Comparison of ENCODE assay signal across 30 mouse cellular contexts in genomic region chr8:111587545-111588094, GRCm38 (mm10). TPM values are rescaled to one million over a fixed set of nuclear protein-coding genes. Genes with fewer than 3 reads are reported as not detected.
A peak's percentile ranks its signal among the peaks of the same experiment; 100 is the strongest.
DNase-seq lines count a peak whose midpoint lies in the region; ATAC-seq lines count a peak whose summit lies in the region.
"Had no signal": no experiment of that assay in that cellular context is flagged by ENCODE, and none has a peak within 500 bp of the region (broad histone marks: within the 10 kb centered on the region; RNA-seq: fewer than 3 reads in every experiment).

No protein-coding gene starts in this region.

- peak overlapping the region; percentile 25; the same call in 1 of the 2 replicates for H3K4me2 ChIP-seq in liver, embryonic 13.5 days
- H3K4me2 ChIP-seq: embryonic facial prominence, embryonic 12.5 days; heart, embryonic 12.5 days; hindbrain, embryonic 14.5 days; limb, embryonic 15.5 days; lung, embryonic 15.5 days; midbrain, embryonic 13.5 days; neural tube, embryonic 15.5 days had no signal

- ATAC-seq in common myeloid progenitor, adult 5-6 weeks (replicated peaks; ENCODE audit: low read depth, poor library complexity, severe bottlenecking): peak; percentile 41; the same call in 1 of the 2 replicates
- ATAC-seq in liver, embryonic 13.5 days (ENCODE audit: low read depth): peak; percentile 87
- ATAC-seq in megakaryocyte, adult 5-6 weeks (ENCODE audit: poor library complexity, severe bottlenecking): peak; percentile 30; the same call in 1 of the 2 replicates
- ATAC-seq: forebrain, embryonic 16.5 days; midbrain, embryonic 13.5 days; Patski had no signal

- H3K27me3 ChIP-seq in liver, embryonic 13.5 days: no peaks in the 10 kb centered on the region
- H3K27me3 ChIP-seq: embryonic facial prominence, embryonic 12.5 days; heart, embryonic 12.5 days; limb, embryonic 15.5 days; lung, embryonic 15.5 days; midbrain, embryonic 13.5 days; neural tube, embryonic 15.5 days; Patski had no signal

- H3K9me3 ChIP-seq in liver, embryonic 13.5 days (replicated peaks): no peaks in the 10 kb centered on the region
- H3K9me3 ChIP-seq: embryonic facial prominence, embryonic 12.5 days; limb, embryonic 10.5 days; limb, embryonic 15.5 days; lung, embryonic 15.5 days; midbrain, embryonic 13.5 days; neural tube, embryonic 15.5 days had no signal

- no peak overlapping the region for H3K4me3 ChIP-seq in liver, embryonic 13.5 days (replicated peaks)
- H3K4me3 ChIP-seq: embryonic facial prominence, embryonic 12.5 days; forebrain, embryonic 10.5 days; heart, adult 2 months; heart, embryonic 12.5 days; limb, embryonic 10.5 days; limb, embryonic 15.5 days; lung, embryonic 15.5 days; megakaryocyte, embryonic 14.5 days; midbrain, embryonic 13.5 days; neural tube, embryonic 15.5 days had no signal

- 25% methylated on average over 1 of the region's 1 CpGs for WGBS in liver, embryonic 13.5 days (ENCODE audit: insufficient replicate concordance)

- no peaks in the 10 kb centered on the region for H3K36me3 ChIP-seq in liver, embryonic 13.5 days
- H3K36me3 ChIP-seq: limb, embryonic 15.5 days; lung, embryonic 15.5 days; neural tube, embryonic 15.5 days had no signal

- DNase-seq in liver, embryonic 13.5 days: no peak
- no peak for DNase-seq in layer of hippocampus, adult 11-12 months (ENCODE audit: low spot score)
- DNase-seq in cerebellum, postnatal 36 days: no peak
- DNase-seq in heart, postnatal 14 days: no peak
- no peak for DNase-seq in kidney, adult 11 months
- DNase-seq: adrenal gland, postnatal 25 days; B cell, adult 2 months; cerebellum, adult 8-10 months; cerebellum, postnatal 25 days; embryo, embryonic 11 days; heart, adult 2 months; kidney, adult 18-20 months; layer of hippocampus, adult 9-11 months; retina, postnatal 1 day; right cerebral cortex, postnatal 14 days; thymus, postnatal 14 days had no signal

- peaks cover 49% of the 10 kb centered on the region for H3K4me1 ChIP-seq in liver, embryonic 13.5 days (replicated peaks)
- H3K4me1 ChIP-seq: limb, embryonic 10.5 days had no signal

- no peak overlapping the region for H3K9ac ChIP-seq in liver, embryonic 13.5 days
- H3K9ac ChIP-seq: embryonic facial prominence, embryonic 12.5 days; heart, embryonic 12.5 days; hindbrain, embryonic 14.5 days; limb, embryonic 15.5 days; lung, embryonic 15.5 days; midbrain, embryonic 13.5 days; neural tube, embryonic 15.5 days had no signal

- H3K27ac ChIP-seq in liver, embryonic 13.5 days: peak overlapping the region; percentile 75
- H3K27ac ChIP-seq: embryonic facial prominence, embryonic 12.5 days; forebrain, embryonic 10.5 days; heart, adult 2 months; hindbrain, embryonic 14.5 days; limb, embryonic 10.5 days; limb, embryonic 15.5 days; lung, embryonic 15.5 days; midbrain, embryonic 13.5 days; neural tube, embryonic 15.5 days had no signal

- intact Hi-C loops in heart, postnatal 14 days (cut with DNase I): no loop called here

RNA-seq across cellular contexts. Expression of gene Ldhd, which starts 42.6 kb away (rescaled TPM):
- total RNA-seq in common myeloid progenitor, adult 5-6 weeks (2017): 0.32 and 0.87 TPM in 2 replicates
- 0.10 and 0.13 TPM in 2 replicates for polyA plus RNA-seq in liver, embryonic 13.5 days (2015; fragmentation: Nextera tagmentation; extraction: Ambion mirVana)
- 0.05 TPM in 1 of 2 replicates, not detected in the other for total RNA-seq in megakaryocyte, adult 5-6 weeks (2015)
- total RNA-seq in megakaryocyte, adult 5-6 weeks (2017): 0.07 TPM in 1 of 2 replicates, not detected in the other
- 10 to 100 TPM; 11.7 to 12.4 TPM for total RNA-seq in heart, postnatal 14 days (2021)
- polyA plus RNA-seq: forebrain, embryonic 10.5 days had no signal

RNA-seq across cellular contexts. Expression of gene Znrf1, which starts 51.7 kb away (rescaled TPM):
- 71.0 and 78.3 TPM in 2 replicates for total RNA-seq in common myeloid progenitor, adult 5-6 weeks (2017)
- polyA plus RNA-seq in liver, embryonic 13.5 days (2015; fragmentation: Nextera tagmentation; extraction: Ambion mirVana): 5.3 and 5.7 TPM in 2 replicates
- 67.1 and 73.4 TPM in 2 replicates for total RNA-seq in megakaryocyte, adult 5-6 weeks (2015)
- 39.3 and 50.3 TPM in 2 replicates for total RNA-seq in megakaryocyte, adult 5-6 weeks (2017)
- total RNA-seq in heart, postnatal 14 days (2021): 10 to 100 TPM; 62.6 to 72.6 TPM

RNA-seq across cellular contexts. Expression of gene Zfp1, which starts 55.6 kb away (rescaled TPM):
- 9.8 and 13.0 TPM in 2 replicates for total RNA-seq in common myeloid progenitor, adult 5-6 weeks (2017)
- 5.7 and 6.0 TPM in 2 replicates for polyA plus RNA-seq in liver, embryonic 13.5 days (2015; fragmentation: Nextera tagmentation; extraction: Ambion mirVana)
- total RNA-seq in megakaryocyte, adult 5-6 weeks (2015): 5.3 and 7.2 TPM in 2 replicates
- total RNA-seq in megakaryocyte, adult 5-6 weeks (2017): 8.3 and 10.9 TPM in 2 replicates
- 1 to 10 TPM; 6.9 to 8.2 TPM for total RNA-seq in heart, postnatal 14 days (2021)

Comparison
In these comparisons a context has a peak if more than half of its experiments do, and no peak if none do; other contexts are left out.
1. ATAC-seq: peak in every context shown above with its lines; median percentile 87 in liver, embryonic 13.5 days; 41 in common myeloid progenitor, adult 5-6 weeks; 30 in megakaryocyte, adult 5-6 weeks.